ENCODE assay signal across 7 mouse cellular contexts in genomic region chr14:55885791-55886271, GRCm38 (mm10). TPM values are rescaled to one million over a fixed set of nuclear protein-coding genes. Genes with fewer than 3 reads are reported as not detected.
A peak's percentile ranks its signal among the peaks of the same experiment; 100 is the strongest.
DNase-seq lines count a peak whose midpoint lies in the region; ATAC-seq lines count a peak whose summit lies in the region.

No protein-coding gene starts in this region.

- intact Hi-C loops in left cerebral cortex, postnatal 36 days (cut with DNase I): no loop called here

- peak overlapping the region; percentile 66 for H3K4me2 ChIP-seq in forebrain, embryonic 11.5 days (ENCODE audit: low read depth, low read length, severe bottlenecking)

- WGBS in forebrain, embryonic 11.5 days: 12% methylated on average over 16 of the region's 16 CpGs

- DNase-seq in CD4-positive, CD25-positive, alpha-beta regulatory T cell, adult 2 months (ENCODE audit: low read depth, low spot score): peak; percentile 69
- peak; percentile 84 for DNase-seq in MEL-GATA-1-ER (ENCODE audit: extremely low read depth, low read depth)
- no peak for DNase-seq in forebrain, embryonic 11.5 days (ENCODE audit: low spot score)
- DNase-seq in left cerebral cortex, postnatal 36 days (ENCODE audit: low spot score in 2 of 2): peak; percentile 32 to 39
- peak; percentile 34 to 58 for DNase-seq in spleen, postnatal 14 days (ENCODE audit: low spot score in 2 of 2)

- no peaks in the 10 kb centered on the region for H3K9me3 ChIP-seq in forebrain, embryonic 11.5 days (ENCODE audit: control insufficient read depth, low read length)

- no peaks in the 10 kb centered on the region for H3K27me3 ChIP-seq in forebrain, embryonic 11.5 days (ENCODE audit: control insufficient read depth, insufficient read depth, low read length)

- H3K27ac ChIP-seq in forebrain, embryonic 11.5 days (ENCODE audit: low read depth, low read length): no peak overlapping the region

- H3K4me1 ChIP-seq in forebrain, embryonic 11.5 days (replicated peaks; ENCODE audit: control insufficient read depth, insufficient read depth, low read length): peaks cover 3% of the 10 kb centered on the region; the same call in 1 of the 2 replicates

- ATAC-seq in forebrain, embryonic 11.5 days (replicated peaks; ENCODE audit: low FRiP score): no peak
- ATAC-seq in hematopoietic stem cell, adult 5-6 weeks (replicated peaks in 1 of 2; ENCODE audit: insufficient read depth in 1 of 2, low FRiP score in 2 of 2, low TSS enrichment in 1 of 2, low read depth in 1 of 2, poor library complexity in 2 of 2, severe bottlenecking in 2 of 2): peak; percentile 69 to 71
- peak; percentile 60 for ATAC-seq in megakaryocyte progenitor cell, adult 5-6 weeks (replicated peaks; ENCODE audit: poor library complexity)

- peaks cover 10% of the 10 kb centered on the region; the same call in 1 of the 2 replicates for H3K36me3 ChIP-seq in forebrain, embryonic 11.5 days (ENCODE audit: control insufficient read depth, insufficient read depth, low read length)

- H3K4me3 ChIP-seq in forebrain, embryonic 11.5 days (ENCODE audit: low read depth, low read length): peak overlapping the region; percentile 81

- peak overlapping the region; percentile 87 for H3K9ac ChIP-seq in forebrain, embryonic 11.5 days (ENCODE audit: low read length)

RNA-seq across cellular contexts. Expression of gene Khnyn, which starts 1.1 kb away (rescaled TPM):
- 13.6 and 14.9 TPM in 2 replicates for polyA plus RNA-seq in forebrain, embryonic 11.5 days (2014; fragmentation: Nextera tagmentation; extraction: Ambion mirVana)
- 40.6 and 50.5 TPM in 2 replicates for total RNA-seq in hematopoietic stem cell, adult 5-6 weeks (2017)
- total RNA-seq in left cerebral cortex, postnatal 36 days (2021): 10 to 100 TPM; 11.4 to 12.7 TPM
- total RNA-seq in megakaryocyte progenitor cell, adult 5-6 weeks (2015): 4.6 and 6.1 TPM in 2 replicates
- total RNA-seq in megakaryocyte progenitor cell, adult 5-6 weeks (2017): 14.3 and 15.3 TPM in 2 replicates

RNA-seq across cellular contexts. Expression of gene Cbln3, which starts 1.6 kb away (rescaled TPM):
- polyA plus RNA-seq in forebrain, embryonic 11.5 days (2014; fragmentation: Nextera tagmentation; extraction: Ambion mirVana): 0.37 TPM in 1 of 2 replicates, not detected in the other
- total RNA-seq in hematopoietic stem cell, adult 5-6 weeks (2017): 0.05 TPM in 1 of 2 replicates, not detected in the other
- total RNA-seq in left cerebral cortex, postnatal 36 days (2021): under 1 TPM; 0.29 to 0.49 TPM
- total RNA-seq in megakaryocyte progenitor cell, adult 5-6 weeks (2015): 0.17 TPM in 1 of 2 replicates, not detected in the other
- total RNA-seq in megakaryocyte progenitor cell, adult 5-6 weeks (2017): 0.07 TPM in 1 of 2 replicates, not detected in the other

RNA-seq across cellular contexts. Expression of gene Sdr39u1, which starts 14.3 kb away (rescaled TPM):
- polyA plus RNA-seq in forebrain, embryonic 11.5 days (2014; fragmentation: Nextera tagmentation; extraction: Ambion mirVana): 38.0 and 48.6 TPM in 2 replicates
- 10.3 and 27.3 TPM in 2 replicates for total RNA-seq in hematopoietic stem cell, adult 5-6 weeks (2017)
- total RNA-seq in left cerebral cortex, postnatal 36 days (2021): 100 to 1,000 TPM in 1 of 2 experiments, 10 to 100 TPM in 1; 89.7 to 104 TPM
- total RNA-seq in megakaryocyte progenitor cell, adult 5-6 weeks (2015): 11.7 and 18.2 TPM in 2 replicates
- total RNA-seq in megakaryocyte progenitor cell, adult 5-6 weeks (2017): 4.2 and 6.9 TPM in 2 replicates

RNA-seq across cellular contexts. Expression of gene Nynrin, which starts 32.0 kb away (rescaled TPM):
- 20.2 and 20.3 TPM in 2 replicates for polyA plus RNA-seq in forebrain, embryonic 11.5 days (2014; fragmentation: Nextera tagmentation; extraction: Ambion mirVana)
- total RNA-seq in hematopoietic stem cell, adult 5-6 weeks (2017): 13.0 and 13.1 TPM in 2 replicates
- 1 to 10 TPM; 7.9 to 9.5 TPM for total RNA-seq in left cerebral cortex, postnatal 36 days (2021)
- 2.8 and 3.9 TPM in 2 replicates for total RNA-seq in megakaryocyte progenitor cell, adult 5-6 weeks (2015)
- 1.9 and 2.7 TPM in 2 replicates for total RNA-seq in megakaryocyte progenitor cell, adult 5-6 weeks (2017)

RNA-seq across cellular contexts. Expression of gene Cma1, which starts 58.6 kb away (rescaled TPM):
- not detected in 2 replicates for polyA plus RNA-seq in forebrain, embryonic 11.5 days (2014; fragmentation: Nextera tagmentation; extraction: Ambion mirVana)
- 0.88 TPM in 1 of 2 replicates, not detected in the other for total RNA-seq in hematopoietic stem cell, adult 5-6 weeks (2017)
- total RNA-seq in left cerebral cortex, postnatal 36 days (2021): not detected
- not detected in 2 replicates for total RNA-seq in megakaryocyte progenitor cell, adult 5-6 weeks (2015)
- total RNA-seq in megakaryocyte progenitor cell, adult 5-6 weeks (2017): not detected in 2 replicates
